Mouse (Mus musculus) lung, postnatal 10 days (tissue): ENCODE results near the gene Pik3c2a.
"Not testable (repeated sequence)": the region's sequence is repeated elsewhere in the genome, so short reads cannot be mapped to it uniquely, and the experiment has no call there.

Experiments
- DNase-seq: peaks from one replicate; pipeline ENCODE4 v3.0.0; 2021

Gene Pik3c2a

DNA sequence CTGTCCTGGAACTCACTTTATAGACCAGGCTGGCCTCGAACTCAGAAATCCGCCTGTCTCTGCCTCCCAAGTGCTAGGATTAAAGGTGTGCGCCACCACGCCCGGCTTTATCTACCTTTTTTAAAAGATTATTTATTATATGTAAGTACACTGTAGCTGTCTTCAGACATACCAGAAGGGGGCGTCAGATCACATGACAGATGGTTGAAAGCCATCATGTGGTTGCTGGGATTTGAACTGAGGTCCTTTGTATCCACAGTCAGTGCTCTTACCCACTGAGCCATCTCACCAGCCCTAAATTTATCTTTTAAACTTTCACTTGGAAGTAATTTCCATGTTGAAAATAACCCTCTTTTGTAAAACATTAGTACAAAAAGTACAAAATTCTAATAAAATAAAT, 64.1 kb downstream of the Pik3c2a start:
- DNase-seq = not testable (repeated sequence)

DNA sequence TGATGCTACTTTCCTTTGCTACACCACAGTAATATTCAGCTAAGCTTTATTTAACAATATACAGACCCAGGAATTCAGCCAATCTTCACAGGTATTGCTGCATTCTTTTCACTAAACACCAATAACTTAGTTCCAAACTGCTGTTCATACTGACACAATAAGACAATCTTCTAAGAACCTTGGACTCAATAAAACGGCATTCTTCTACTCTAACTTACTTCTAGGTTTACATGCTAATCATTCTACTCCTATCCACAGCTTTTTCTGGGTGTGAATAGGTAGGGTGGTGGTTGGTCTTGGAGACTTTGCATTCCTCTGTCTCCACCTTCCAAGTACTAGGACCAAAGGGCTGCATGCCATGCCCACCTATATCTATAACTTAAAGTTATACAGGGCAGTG, 69.0 kb downstream of the Pik3c2a start:
- no peak for DNase-seq

DNA sequence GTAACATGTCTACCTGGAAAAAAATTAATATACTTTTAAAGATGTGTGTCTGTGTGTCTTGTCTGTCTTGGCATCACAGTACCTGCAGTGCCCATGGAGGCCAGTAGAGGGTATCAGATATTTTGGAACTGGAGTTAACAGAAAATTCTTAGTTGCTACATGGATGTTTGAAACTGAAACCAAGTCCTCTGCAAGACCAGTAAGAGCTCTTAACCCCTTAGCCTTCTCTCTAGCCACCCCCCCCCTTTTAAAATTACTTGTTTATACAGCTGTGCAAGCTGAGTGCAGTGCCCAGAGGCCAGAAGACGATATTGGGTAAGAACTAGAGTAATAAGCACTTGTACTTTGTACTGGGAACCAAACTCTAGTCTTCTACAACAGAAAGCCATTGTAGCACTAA, 107.0 kb downstream of the Pik3c2a start:
- peak; percentile 86 for DNase-seq

DNA sequence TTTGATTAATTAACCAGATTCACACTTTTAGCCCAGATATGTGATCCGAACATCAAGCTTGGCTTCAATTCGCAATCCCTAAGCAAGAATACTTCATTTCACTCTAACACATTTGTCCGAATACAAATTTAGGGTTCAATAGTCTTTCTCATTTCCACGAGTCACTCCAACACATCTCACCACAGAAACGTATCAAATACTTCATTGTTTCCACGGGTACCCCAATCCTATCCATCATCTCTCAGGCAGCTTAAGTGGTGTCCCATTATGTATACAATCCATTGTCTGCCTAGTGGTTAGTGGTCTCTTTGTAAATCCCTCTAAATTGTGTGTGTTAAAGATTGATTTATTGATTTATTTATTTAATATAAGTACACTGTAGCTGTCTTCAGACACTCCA, 108.1 kb downstream of the Pik3c2a start:
- no peak for DNase-seq

DNA sequence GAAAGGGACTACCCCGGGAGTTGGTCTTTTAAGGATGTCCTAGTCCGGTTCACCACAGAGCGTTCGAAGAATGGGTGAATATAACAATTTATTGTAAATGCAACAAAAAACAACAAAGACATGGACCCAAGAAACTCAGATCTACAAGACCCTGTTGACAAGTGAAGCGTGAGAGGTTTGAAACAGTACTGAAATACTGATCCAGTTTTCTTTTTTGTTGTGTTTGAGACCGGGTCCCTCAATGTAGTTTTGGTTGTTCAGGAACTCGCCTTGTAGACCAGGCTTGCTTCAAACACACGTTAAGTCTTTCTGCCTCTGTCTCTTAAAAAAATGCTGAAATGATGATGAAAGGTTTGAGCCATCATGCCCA, 108.6 kb downstream of the Pik3c2a start:
- DNase-seq = no peak

DNA sequence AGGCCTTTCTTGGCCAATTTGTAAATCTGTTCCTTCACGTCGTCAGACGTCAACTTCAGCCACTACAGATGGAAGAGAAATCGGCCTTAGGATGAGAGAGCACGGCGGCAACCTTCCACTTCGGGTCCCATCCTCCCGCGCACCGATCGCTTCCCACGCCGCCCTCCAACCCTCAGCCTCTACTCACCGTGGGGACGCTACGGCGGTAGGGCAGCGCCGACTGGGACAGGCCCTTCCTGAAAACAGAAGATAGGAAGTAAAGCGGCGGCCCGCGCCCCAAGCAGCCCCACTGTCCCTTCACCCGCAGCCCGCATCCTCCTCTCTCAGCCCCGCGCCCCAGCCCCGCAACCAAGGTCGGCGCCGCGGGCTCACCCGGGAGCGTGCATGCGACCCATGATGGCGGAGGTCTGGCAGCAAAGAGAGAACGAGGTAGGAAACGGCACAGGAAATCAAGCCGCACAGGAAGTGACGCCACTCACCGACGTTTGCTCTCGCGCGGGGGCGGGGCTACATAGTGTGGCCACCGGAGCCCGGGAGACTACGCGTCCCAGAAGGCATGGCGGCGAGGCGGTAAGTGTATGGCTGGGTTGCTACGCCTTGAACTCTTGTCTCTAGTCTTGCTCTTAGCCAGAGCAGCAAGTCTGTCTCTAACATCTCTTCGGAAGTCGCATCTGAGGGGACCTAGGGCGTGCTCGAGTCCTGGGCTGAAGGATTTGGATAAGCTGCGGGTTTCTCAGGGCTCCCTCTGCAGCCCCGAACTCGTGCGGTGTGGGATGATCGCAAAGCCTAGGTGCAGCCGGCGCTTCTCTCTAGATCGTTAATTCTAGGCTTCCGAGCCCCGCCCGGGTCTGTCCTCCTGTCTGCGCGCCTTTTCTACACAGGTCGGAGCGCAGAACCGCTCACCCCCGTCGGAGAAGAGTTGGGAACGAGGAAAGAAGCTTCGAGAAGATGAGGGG, 109.3 kb downstream of the Pik3c2a start, which contains the start of gene Rps13:
Gene Rps13, minus strand, starts transcription at position 483 of the 956 bp plus-strand sequence.
- DNase-seq = peak; percentile 98

DNA sequence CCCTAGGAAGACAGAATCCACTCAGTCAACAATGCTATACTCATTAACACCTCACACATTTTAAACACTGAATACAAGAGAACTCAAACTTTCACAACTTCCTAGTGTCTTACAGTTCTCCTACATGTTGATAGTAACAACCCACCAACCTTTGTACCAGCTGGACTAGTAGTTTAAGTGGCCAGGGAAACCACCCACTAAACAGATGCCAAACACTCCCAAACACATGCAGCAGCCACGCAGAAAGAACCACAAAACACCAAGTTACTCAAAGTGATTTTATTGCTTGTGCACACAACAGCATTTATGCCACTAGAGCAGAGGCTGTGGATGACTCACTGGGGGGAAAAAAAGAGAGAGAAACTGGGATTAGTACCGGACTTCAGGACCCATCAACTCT, 112.0 kb downstream of the Pik3c2a start:
- no peak for DNase-seq

DNA sequence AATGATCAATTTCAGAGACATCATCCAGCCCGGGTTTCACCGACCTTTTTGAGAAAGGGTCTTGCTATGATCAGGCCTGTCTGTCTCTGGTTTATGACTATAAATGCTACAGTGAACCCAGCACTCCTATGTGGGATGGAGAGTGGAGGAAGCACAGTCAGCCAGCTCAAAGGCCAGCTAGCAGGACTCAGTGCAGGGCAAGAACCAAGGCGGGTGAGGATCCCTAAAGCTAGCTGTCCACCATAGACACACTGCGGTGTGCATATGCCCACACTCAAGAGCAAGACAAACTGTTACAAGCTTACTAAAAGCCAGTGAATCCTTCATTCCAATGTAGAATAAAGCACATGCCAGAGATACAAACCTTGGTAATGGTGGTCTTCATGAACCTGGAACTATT, 113.4 kb downstream of the Pik3c2a start:
- no peak for DNase-seq

DNA sequence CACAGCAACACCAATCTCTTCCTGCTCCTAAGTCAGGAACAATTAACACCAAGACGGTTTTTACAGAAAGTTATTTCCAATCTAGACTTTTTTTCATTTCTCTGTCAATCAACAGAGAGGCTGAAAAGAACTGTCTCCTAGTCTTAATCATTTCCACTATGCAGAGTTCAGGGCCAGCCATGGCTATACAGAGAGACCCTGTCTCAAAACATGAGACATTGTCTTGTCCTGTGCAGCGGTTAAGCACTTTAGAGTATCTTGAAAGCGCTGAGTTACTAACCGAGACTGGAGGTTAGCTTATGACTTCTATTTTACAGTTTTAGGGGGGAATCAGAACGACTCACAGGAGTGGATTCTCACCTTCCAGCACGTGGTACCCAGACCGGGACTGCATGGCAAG, 114.5 kb downstream of the Pik3c2a start:
- DNase-seq = no peak

DNA sequence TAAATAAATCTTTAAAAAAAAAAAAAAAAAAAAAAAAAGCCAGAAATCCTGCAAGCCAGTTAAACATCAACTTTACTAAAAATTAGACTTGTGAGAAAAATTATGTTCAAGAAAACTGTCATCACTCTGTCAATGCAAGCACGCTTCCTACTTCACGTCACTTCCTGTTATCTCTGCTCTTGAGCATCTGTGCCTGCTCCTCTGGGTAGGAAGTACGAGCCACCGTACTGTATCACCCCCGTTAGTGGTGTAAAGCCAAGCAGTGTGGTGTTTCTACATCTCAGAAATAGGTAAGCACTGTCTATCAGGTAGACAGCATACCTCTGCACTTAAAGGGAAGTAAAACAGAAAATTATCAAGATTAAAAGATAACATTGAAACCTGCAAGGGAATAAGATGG, 115.3 kb downstream of the Pik3c2a start:
- no peak for DNase-seq

DNA sequence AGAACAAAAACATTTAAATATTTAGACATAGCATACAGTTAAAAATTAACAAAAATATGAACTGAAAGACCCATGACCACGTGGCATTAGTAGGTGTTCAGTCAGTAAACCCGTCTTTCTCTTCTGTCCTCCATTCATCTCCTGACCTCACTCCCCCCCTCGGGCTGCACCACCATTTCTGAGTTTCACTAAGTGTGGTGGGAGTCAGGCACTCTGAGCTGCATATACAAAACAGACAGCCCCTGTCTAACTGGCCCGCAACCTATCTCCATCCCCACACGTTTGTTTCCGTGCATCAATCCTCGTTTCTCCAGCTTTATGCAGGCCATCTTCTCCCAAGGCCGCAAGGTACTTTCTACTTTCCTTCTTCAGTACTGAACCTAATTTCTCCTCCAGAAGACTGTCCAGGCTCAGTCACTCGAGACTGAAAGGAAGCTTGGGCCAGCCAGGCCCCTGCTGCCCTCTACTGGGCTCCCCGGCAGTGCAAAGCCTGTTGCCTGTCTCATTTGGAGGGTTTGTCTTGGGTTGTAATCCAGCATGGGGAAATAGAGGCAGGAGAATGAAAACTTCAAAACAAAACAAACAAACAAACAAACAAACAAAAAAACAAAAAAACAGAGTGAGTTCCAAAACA, 119.8 kb downstream of the Pik3c2a start:
- peak; percentile 84 for DNase-seq

DNA sequence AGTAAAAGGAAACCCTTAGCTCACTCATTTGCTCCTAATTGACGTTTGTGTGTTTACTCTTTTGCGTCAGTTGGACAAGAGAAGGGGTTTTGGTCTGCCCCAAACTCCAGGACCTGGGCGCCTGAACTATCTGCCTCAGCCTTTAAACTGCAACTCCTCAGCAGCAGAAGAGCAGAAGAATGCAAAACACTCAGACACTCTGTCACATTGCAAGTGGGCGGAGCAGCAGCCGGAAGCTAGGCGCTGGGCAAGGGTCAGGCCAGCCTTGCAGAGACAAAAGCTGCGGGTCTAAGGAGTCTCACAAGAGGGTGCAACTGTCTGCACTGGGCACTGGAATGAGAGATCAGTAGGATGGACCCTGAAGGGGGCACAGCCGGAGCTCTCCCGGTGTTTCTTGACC, 133.8 kb downstream of the Pik3c2a start:
- peak; percentile 61 for DNase-seq

DNA sequence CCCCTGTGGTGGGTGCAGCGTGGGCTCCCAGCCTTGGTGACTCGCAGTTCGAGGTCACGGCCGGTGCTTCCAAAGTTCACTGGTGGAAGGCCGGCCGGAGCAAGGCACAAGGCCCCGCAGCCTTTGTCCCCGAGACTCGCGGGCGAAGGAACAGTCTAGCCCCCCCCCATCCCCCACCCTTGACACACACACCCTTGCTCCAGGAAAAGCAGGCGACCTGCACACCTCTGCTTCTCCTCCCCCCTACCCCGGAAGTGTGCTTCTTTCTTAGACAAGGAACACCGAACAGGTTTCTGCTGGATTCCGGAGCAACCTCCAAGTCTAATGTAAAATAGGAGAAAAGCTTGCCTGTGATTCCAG, 134.6 kb downstream of the Pik3c2a start:
- DNase-seq = peak; percentile 32

DNA sequence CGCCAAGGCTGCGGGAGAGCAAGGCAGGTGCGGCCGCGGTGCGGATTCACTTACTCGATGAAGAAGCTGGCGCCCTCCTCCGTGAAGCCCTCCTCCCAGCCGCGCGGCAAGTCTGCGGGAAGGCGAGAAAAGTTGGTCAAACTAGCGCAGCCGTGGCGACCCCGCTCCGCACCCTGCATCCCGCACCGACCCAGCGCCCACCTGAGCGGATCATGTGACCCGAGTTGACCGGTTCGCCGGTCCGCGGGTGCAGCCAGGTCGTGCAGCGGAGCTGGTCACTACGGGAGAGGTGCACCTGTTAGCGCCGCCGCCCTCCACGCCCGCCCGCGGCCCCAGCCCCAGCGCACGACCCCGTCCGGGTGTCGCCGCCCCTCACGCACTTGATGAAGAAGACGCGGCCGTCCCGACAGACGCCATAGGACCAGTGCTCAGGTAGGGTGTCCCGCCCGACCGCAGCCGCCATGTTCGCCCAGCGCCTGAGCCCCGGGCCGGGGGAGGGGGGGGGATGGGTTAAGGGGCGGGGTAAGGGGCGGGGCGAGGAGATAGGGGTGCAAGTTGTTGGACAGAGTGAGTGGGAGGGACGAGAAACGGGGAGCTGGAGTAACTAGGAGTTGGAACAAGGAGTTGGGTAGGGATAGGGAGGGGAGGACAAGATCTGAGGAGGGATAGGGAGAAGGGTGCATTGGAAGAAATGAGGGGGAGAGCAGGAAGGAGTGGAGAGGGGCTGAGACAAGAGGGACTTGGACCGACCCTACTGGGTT, 135.2 kb downstream of the Pik3c2a start, which contains the start of gene Plekha7:
Gene Plekha7, minus strand, starts transcription at position 506 of the 761 bp plus-strand sequence.
- DNase-seq = peak; percentile 49

DNA sequence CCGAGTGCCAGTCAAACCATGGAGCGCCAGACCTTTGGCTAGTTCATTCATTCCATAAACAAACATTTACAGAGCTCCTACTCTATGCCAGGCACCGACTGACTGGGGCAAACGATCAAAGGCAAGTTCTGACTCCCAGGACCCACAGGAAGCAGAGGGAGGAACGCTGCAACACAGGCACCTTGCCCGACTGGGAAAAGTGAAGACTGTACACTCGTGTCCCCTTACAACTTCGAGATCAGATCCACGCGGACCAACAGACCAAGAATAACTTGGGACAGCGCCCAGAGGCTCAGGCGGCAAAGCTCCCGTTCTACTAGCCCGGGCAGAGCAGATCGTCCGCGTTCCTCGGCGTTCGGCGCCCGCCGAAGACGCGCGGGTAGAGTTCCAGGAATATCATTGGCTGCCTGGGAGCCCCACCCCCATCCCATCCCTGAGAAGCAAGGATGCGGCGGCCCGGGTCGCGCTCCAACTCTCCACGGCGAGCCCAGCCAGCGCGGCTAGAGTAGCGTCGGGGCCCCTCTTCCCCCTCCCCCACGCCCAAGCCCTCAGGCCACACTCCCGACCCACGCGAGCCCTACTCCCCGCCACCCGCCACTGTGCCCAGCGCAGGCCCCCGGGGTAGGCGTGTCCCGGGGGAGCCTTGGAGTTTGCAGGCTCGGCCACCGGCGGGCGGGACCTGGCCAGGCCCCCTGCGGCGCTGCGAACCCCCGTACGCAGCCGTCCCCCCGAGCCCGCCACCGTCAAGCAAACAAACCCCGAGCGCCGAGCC, 136.0 kb downstream of the Pik3c2a start:
- peak; percentile 78 for DNase-seq

DNA sequence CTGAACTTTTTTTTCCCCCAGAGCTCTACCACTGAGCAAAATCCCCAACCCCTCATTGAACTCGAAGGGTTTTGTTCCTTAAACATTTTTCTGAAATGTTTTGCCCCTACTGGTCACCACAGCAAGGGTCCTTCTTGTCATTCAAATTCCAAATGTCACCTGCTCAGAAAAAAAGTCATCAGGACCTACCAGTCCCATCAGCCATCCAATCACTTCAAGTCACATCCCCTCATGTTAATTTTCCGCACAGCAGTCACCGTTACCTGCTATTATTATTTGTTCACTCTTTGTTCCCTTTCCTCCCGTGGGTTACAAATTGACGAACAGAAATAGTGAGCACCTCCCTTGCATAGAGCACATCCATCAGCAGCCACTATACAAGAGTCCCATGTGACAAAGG, 136.6 kb downstream of the Pik3c2a start:
- DNase-seq = no peak

DNA sequence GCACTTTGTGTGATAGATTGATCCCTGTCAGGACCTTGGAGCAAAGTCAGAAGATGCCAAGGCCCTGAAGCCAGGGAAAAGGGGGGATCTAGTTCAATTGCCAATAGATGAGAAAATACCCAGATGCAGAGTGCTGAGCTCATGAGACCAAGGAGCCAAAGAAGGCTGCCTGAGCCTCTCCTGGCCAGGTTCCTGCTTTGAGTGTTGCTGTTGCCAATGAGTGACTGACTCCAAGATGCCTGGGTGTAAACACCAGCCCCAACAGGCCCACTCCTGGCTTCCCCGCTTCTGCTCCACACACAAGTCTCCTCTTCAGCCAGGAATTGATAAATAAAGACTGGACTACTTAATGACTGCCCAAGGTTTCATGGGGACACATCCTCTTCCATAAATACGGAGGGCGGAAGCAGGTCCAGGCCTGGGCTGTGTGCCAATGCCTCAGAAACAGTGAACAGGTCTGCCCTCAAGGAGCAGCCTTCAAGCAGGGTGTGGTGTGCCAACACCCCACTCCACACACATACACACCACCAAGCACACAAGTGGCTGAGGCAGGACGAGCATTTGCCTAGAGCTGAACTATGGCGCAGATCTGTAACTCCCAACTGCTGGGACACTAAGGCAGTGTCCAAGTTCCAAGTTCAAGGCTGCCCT, 141.5 kb downstream of the Pik3c2a start:
- peak; percentile 50 for DNase-seq

DNA sequence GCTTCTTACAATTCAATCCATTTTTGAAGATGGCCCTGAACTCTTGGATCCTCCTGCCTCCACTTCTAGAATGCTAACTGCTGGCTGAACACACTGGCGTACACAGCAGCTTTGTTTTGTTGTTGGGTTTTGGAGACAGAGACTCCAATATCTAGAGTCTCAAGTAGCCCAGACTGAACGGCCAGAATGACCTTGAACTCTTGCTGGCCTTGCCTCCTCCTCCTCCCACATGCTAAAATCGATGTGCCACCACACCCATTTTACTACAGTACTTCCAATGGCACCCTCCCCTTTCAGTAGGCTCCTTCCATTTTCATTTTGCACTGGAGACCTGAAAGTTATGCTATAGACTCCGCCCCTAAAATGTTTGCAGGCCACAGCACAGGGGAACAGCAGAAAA, 142.1 kb downstream of the Pik3c2a start:
- no peak for DNase-seq

DNA sequence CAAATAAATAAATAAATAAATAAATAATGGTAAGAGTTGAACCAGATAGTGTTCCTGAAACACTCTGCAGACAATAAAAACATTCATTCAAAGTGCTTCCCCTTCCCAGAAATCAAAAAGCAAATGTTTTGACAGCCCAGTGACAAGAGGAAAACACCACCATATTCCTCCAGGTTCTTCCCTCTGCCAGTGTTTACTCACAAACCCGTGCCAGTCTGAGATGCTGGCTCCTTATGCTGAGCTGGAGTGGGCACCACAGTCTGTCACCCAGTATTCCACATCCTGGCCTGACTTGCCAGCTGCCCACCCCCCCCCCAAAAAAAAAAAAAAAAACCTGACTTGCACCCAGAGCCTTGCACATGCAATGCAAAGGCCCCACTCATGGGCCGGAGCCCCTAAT, 144.4 kb downstream of the Pik3c2a start:
- no peak for DNase-seq

DNA sequence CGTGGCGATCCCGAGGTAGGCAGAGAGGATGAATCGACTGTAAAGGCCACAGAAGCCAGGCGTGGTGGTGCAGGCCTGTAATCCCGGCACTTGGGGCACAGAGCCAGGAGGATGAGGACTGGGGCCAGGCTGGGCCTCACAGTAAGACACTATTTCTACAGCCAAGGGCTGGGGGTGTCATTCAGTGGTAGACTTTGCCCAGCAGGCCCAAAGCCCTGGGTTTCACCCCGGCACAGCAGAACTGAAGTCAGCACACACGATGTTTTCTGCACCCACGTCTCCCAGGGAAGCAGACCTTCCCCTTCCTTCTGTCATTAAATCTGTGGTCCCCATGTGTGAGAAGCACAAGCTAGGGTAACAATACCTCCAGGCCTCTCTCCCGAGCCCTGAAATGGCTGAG, 144.9 kb downstream of the Pik3c2a start:
- peak; percentile 14 for DNase-seq

DNA sequence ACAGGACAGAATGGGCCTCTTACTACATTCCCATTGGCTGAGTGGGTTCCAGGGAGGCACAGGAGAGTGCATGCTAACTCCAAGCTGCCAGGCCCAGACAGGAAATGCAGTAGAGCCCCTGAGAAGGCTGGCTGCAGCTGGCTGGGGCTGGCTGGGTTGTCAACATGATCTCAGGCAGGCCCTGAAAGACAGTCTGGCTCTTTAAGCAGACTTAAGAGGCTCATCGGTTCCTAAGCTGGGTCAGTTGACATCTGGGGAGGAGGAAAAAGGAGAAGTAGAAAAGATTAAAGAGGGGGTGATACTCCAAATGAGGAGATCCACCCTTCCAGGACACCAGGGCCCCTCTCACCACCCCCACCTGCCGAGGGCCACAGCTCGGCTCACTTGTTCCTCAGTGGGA, 148.3 kb downstream of the Pik3c2a start:
- peak; percentile 20 for DNase-seq

DNA sequence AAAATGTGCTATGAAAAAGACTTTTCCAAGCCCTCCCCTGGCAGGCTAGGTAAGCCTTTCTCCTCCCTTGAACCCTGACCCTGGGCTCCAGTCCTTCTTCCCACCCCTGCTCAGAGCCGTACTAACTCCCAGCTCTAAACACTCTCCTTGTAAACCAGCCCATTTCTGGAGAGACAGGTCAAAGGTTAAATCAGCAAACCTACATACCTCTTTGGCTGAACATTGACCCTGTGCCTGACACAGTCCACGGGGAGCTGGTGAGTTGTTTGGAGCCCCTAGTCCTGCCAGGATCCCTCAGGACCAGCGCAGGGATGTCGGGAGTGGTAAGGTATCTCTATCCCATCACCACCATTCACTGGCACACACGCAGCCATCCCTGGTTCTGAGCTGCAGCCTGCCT, 150.9 kb downstream of the Pik3c2a start:
- DNase-seq = no peak
